Mouse (Mus musculus) limb, embryonic 14.5 days (tissue): Measurements from ENCODE around the gene Wapl. TPM values are rescaled to one million over a fixed set of nuclear protein-coding genes. Genes with fewer than 3 reads are reported as not detected.

Experiments used
- ATAC-seq: fragments of 200-750 bp; cut with Nextera tagmentation; 2 replicates; pipeline ENCODE4 v1.8.0; 2017; ENCODE audit warnings: low read depth, moderate number of reproducible peaks, moderate TSS enrichment; ENCODE audit not compliant: low FRiP score
- DNase-seq: peaks from one replicate; pipeline ENCODE4 v3.0.0-alpha.2; 2015; ENCODE audit warnings: low spot score
- H3K27ac ChIP-seq: fragments of 300-500 bp; sonication (generic); replicated peaks from 2 replicates; pipeline ENCODE4 v1.5.1; 2014; ENCODE audit warnings: low read depth, mild to moderate bottlenecking, low read length, moderate library complexity, mixed read lengths
- H3K27me3 ChIP-seq: fragments of 300-500 bp; sonication (generic); 2 replicates; pipeline ENCODE4 v1.6.1; 2014; ENCODE audit warnings: low read length, mixed read lengths; ENCODE audit not compliant: control insufficient read depth, insufficient read depth
- H3K36me3 ChIP-seq: fragments of 300-500 bp; sonication (generic); 2 replicates; pipeline ENCODE4 v1.6.1; 2014; ENCODE audit warnings: mild to moderate bottlenecking, low read length, moderate library complexity, mixed read lengths; ENCODE audit not compliant: control insufficient read depth, insufficient read depth
- H3K4me1 ChIP-seq: fragments of 300-500 bp; sonication (generic); 2 replicates; pipeline ENCODE4 v1.6.1; 2014; ENCODE audit warnings: antibody characterized with exemption, low read length, mixed read lengths; ENCODE audit not compliant: control insufficient read depth, insufficient read depth
- H3K4me2 ChIP-seq: fragments of 300-500 bp; sonication (generic); replicated peaks from 2 replicates; pipeline ENCODE4 v1.6.1; 2014; ENCODE audit warnings: low read depth, mild to moderate bottlenecking, low read length, moderate library complexity; ENCODE audit not compliant: severe bottlenecking
- H3K4me3 ChIP-seq: fragments of 300-500 bp; sonication (generic); replicated peaks from 2 replicates; pipeline ENCODE4 v1.5.1; 2014; ENCODE audit warnings: low read length
- H3K9ac ChIP-seq: fragments of 300-500 bp; sonication (generic); 2 replicates; pipeline ENCODE4 v1.6.1; 2014; ENCODE audit warnings: mild to moderate bottlenecking, low read depth, low read length, moderate library complexity; ENCODE audit not compliant: severe bottlenecking
- H3K9me3 ChIP-seq: fragments of 300-500 bp; sonication (generic); 2 replicates; pipeline ENCODE4 v1.6.1; 2016; ENCODE audit warnings: low read length; ENCODE audit not compliant: control insufficient read depth
- POLR2A ChIP-seq: fragments of 200-500 bp; IDR thresholded peaks from 2 replicates; pipeline ENCODE4 v1.8.0; 2012; ENCODE audit warnings: inconsistent platforms, mild to moderate bottlenecking, moderate library complexity, borderline replicate concordance; ENCODE audit not compliant: insufficient read depth, insufficient read length; ENCODE audit errors: extremely low read depth
- WGBS: fragments of 180-500 bp; shearing (Covaris S2); extraction: QIAGEN DNeasy Blood & Tissue Kit; methylation state at CpG from one replicate; pipeline ENCODE4 v1.1.7; 2014; 5-methylcytosine and 5-hydroxymethylcytosine counted together
- polyA plus RNA-seq, 2 experiments: library from polyadenylated mRNA; depleted of rRNA in 1 of 2; stranded (reverse) in 1 of 2; unstranded in 1 of 2; fragments of >200 nt; fragmentation: Nextera tagmentation in 1 of 2; extraction: Ambion mirVana in 1 of 2; gene quantifications; 2 replicates each; pipeline versions ENCODE4 v1.2.1 to v1.2.3; 2012 to 2014

Gene Wapl
- polyA plus RNA-seq, 2 experiments, result 23.5 to 28.4 TPM

- no peak overlapping the region for H3K4me2 ChIP-seq
- no peaks in the 10 kb centered on the region for H3K27me3 ChIP-seq
- WGBS, result 94% methylated on average over 4 of the region's 4 CpGs
- no peaks in the 10 kb centered on the region for H3K9me3 ChIP-seq
- H3K27ac ChIP-seq, result no peak overlapping the region
- H3K4me1 ChIP-seq, result no peaks in the 10 kb centered on the region
- DNase-seq (no peak), ATAC-seq (no peak)
- H3K4me3 ChIP-seq, result no peak overlapping the region
- peaks cover 50% of the 10 kb centered on the region for H3K36me3 ChIP-seq
- TF ChIP-seq POLR2A, result no peak
- H3K9ac ChIP-seq, result no peak overlapping the region
Observed at GRCm38 (mm10) chr14:34693970-34694369, 20.2 kb downstream of the Wapl start.

GRCm38 (mm10) chr14:34697376-34697775, 23.6 kb downstream of the Wapl start:
- DNase-seq, result no peak
- no peaks in the 10 kb centered on the region for H3K27me3 ChIP-seq

GRCm38 (mm10) chr14:34710209-34710608, 36.5 kb downstream of the Wapl start:
- Histone ChIP-seq H3K9ac (no peak overlapping the region), H3K27ac (no peak overlapping the region), H3K9me3 (no peaks in the 10 kb centered on the region), H3K4me3 (no peak overlapping the region), H3K36me3 (peaks cover 9% of the 10 kb centered on the region; the same call in 1 of the 2 replicates), H3K27me3 (no peaks in the 10 kb centered on the region), H3K4me2 (no peak overlapping the region), H3K4me1 (no peaks in the 10 kb centered on the region)
- WGBS, result 87% methylated on average over 2 of the region's 2 CpGs
- ATAC-seq, result no peak
- DNase-seq, result no peak
- no peak for TF ChIP-seq POLR2A

More at GRCm38 (mm10) chr14:34697376-34697775, 23.6 kb downstream of the Wapl start:
- WGBS, result 86% methylated on average over 1 of the region's 1 CpGs
- Histone ChIP-seq H3K27ac (no peak overlapping the region), H3K9ac (no peak overlapping the region), H3K4me3 (no peak overlapping the region), H3K36me3 (peaks cover 37% of the 10 kb centered on the region), H3K4me1 (no peaks in the 10 kb centered on the region), H3K9me3 (no peaks in the 10 kb centered on the region), H3K4me2 (no peak overlapping the region)
- no peak for TF ChIP-seq POLR2A
- ATAC-seq, result no peak

- no peak overlapping the region for H3K9ac ChIP-seq
- 87% methylated on average over 3 of the region's 3 CpGs for WGBS
- ATAC-seq (no peak), DNase-seq (no peak)
- H3K9me3 ChIP-seq, result no peaks in the 10 kb centered on the region
- H3K27ac ChIP-seq, result no peak overlapping the region
- no peak overlapping the region for H3K4me2 ChIP-seq
- no peaks in the 10 kb centered on the region for H3K27me3 ChIP-seq
- H3K4me3 ChIP-seq, result no peak overlapping the region
- no peaks in the 10 kb centered on the region for H3K4me1 ChIP-seq
- no peak for TF ChIP-seq POLR2A
- H3K36me3 ChIP-seq, result peaks cover 12% of the 10 kb centered on the region; the same call in 1 of the 2 replicates
Observed at GRCm38 (mm10) chr14:34712027-34712426, 38.3 kb downstream of the Wapl start.

GRCm38 (mm10) chr14:34712857-34713256, 39.1 kb downstream of the Wapl start:
- H3K27ac ChIP-seq, result no peak overlapping the region
- no peaks in the 10 kb centered on the region for H3K4me1 ChIP-seq
- no peaks in the 10 kb centered on the region for H3K27me3 ChIP-seq
- WGBS, result 91% methylated on average over 3 of the region's 3 CpGs
- H3K4me2 ChIP-seq, result no peak overlapping the region
- no peak overlapping the region for H3K4me3 ChIP-seq
- DNase-seq (no peak), ATAC-seq (no peak)
- peaks cover 12% of the 10 kb centered on the region; the same call in 1 of the 2 replicates for H3K36me3 ChIP-seq
- TF ChIP-seq POLR2A, result no peak
- no peak overlapping the region for H3K9ac ChIP-seq
- H3K9me3 ChIP-seq, result no peaks in the 10 kb centered on the region

GRCm38 (mm10) chr14:34718150-34718549, 44.4 kb downstream of the Wapl start:
- DNase-seq, result no peak
- Histone ChIP-seq H3K4me2 (no peak overlapping the region), H3K4me3 (no peak overlapping the region), H3K27ac (no peak overlapping the region), H3K9me3 (no peaks in the 10 kb centered on the region), H3K4me1 (no peaks in the 10 kb centered on the region), H3K27me3 (no peaks in the 10 kb centered on the region), H3K9ac (no peak overlapping the region), H3K36me3 (peaks cover 15% of the 10 kb centered on the region)
- no peak for ATAC-seq
- TF ChIP-seq POLR2A, result no peak
- WGBS, result 87% methylated on average over 3 of the region's 3 CpGs
